Mouse (Mus musculus): ENCODE measurements around the gene Gm42791. TPM values are rescaled to one million over a fixed set of nuclear protein-coding genes. Genes with fewer than 3 reads are reported as not detected.

Gene Gm42791
- polyA plus RNA-seq, 1 experiment from 2014 or later: 0.85 TPM

GRCm38 (mm10) chr5:148896515-148896914 is 98.4 kb downstream of the Gm42791 start:
- Histone ChIP-seq H3K4me1 (peaks cover 12% of the 10 kb centered on the region; the same call in 1 of the 2 replicates), H3K4me3 (no peak overlapping the region), H3K27ac (no peak overlapping the region), H3K9me3 (replicated peaks) (no peaks in the 10 kb centered on the region), H3K27me3 (ENCODE audit: low read depth, poor library complexity, severe bottlenecking) (no peaks in the 10 kb centered on the region), H3K36me3 (peaks cover 23% of the 10 kb centered on the region)
- DNase-seq (ENCODE audit: low spot score): no peak
- WGBS: 89% methylated on average over 10 of the region's 10 CpGs

- Histone ChIP-seq H3K36me3 (peaks cover 30% of the 10 kb centered on the region), H3K9me3 (replicated peaks) (no peaks in the 10 kb centered on the region), H3K4me3 (no peak overlapping the region), H3K27ac (no peak overlapping the region), H3K27me3 (ENCODE audit: low read depth, poor library complexity, severe bottlenecking) (no peaks in the 10 kb centered on the region), H3K4me1 (peaks cover 12% of the 10 kb centered on the region; the same call in 1 of the 2 replicates)
- DNase-seq (ENCODE audit: low spot score): no peak
- 78% methylated on average over 7 of the region's 7 CpGs for WGBS
Measured at GRCm38 (mm10) chr5:148895833-148896232, 99.1 kb downstream of the Gm42791 start.

- 59% methylated on average over 5 of the region's 5 CpGs for WGBS
- Histone ChIP-seq H3K9me3 (replicated peaks) (no peaks in the 10 kb centered on the region), H3K4me3 (no peak overlapping the region), H3K27me3 (ENCODE audit: low read depth, poor library complexity, severe bottlenecking) (no peaks in the 10 kb centered on the region), H3K36me3 (peaks cover 37% of the 10 kb centered on the region), H3K4me1 (peaks cover 12% of the 10 kb centered on the region; the same call in 1 of the 2 replicates), H3K27ac (no peak overlapping the region)
- no peak for DNase-seq (ENCODE audit: low spot score)
Measured at GRCm38 (mm10) chr5:148895034-148895433, 99.9 kb downstream of the Gm42791 start.

- Histone ChIP-seq H3K9me3 (replicated peaks) (no peaks in the 10 kb centered on the region), H3K4me3 (no peak overlapping the region), H3K27me3 (ENCODE audit: low read depth, poor library complexity, severe bottlenecking) (no peaks in the 10 kb centered on the region), H3K4me1 (peaks cover 13% of the 10 kb centered on the region), H3K36me3 (peaks cover 55% of the 10 kb centered on the region), H3K27ac (no peak overlapping the region)
- DNase-seq (ENCODE audit: low spot score): no peak
- WGBS: 98% methylated on average over 4 of the region's 4 CpGs
Measured at GRCm38 (mm10) chr5:148890237-148890636, 104.7 kb downstream of the Gm42791 start.

GRCm38 (mm10) chr5:148888032-148888431 is 106.9 kb downstream of the Gm42791 start:
- 87% methylated on average over 6 of the region's 6 CpGs for WGBS
- peaks cover 8% of the 10 kb centered on the region for H3K4me1 ChIP-seq
- H3K36me3 ChIP-seq: peaks cover 58% of the 10 kb centered on the region
- H3K27ac ChIP-seq: no peak overlapping the region
- DNase-seq (ENCODE audit: low spot score): no peak
- H3K27me3 ChIP-seq (ENCODE audit: low read depth, poor library complexity, severe bottlenecking): no peaks in the 10 kb centered on the region
- H3K9me3 ChIP-seq (replicated peaks): no peaks in the 10 kb centered on the region
- H3K4me3 ChIP-seq: no peak overlapping the region

GRCm38 (mm10) chr5:148885821-148886609 is 108.9 kb downstream of the Gm42791 start:
- Histone ChIP-seq H3K4me3 (peak overlapping the region; percentile 31), H3K9me3 (replicated peaks) (no peaks in the 10 kb centered on the region), H3K27me3 (ENCODE audit: low read depth, poor library complexity, severe bottlenecking) (no peaks in the 10 kb centered on the region), H3K27ac (peak overlapping the region; percentile 79), H3K4me1 (peaks cover 8% of the 10 kb centered on the region), H3K36me3 (peaks cover 47% of the 10 kb centered on the region)
- 37% methylated on average over 22 of the region's 22 CpGs for WGBS
- peak; percentile 78 for DNase-seq (ENCODE audit: low spot score)

- no peak for DNase-seq (ENCODE audit: low spot score)
- Histone ChIP-seq H3K27ac (no peak overlapping the region), H3K4me1 (peaks cover 8% of the 10 kb centered on the region), H3K9me3 (replicated peaks) (no peaks in the 10 kb centered on the region), H3K4me3 (no peak overlapping the region), H3K27me3 (ENCODE audit: low read depth, poor library complexity, severe bottlenecking) (no peaks in the 10 kb centered on the region), H3K36me3 (peaks cover 44% of the 10 kb centered on the region)
- WGBS: 85% methylated on average over 8 of the region's 8 CpGs
Measured at GRCm38 (mm10) chr5:148883671-148884070, 111.3 kb downstream of the Gm42791 start.

- 85% methylated on average over 6 of the region's 6 CpGs for WGBS
- no peak for DNase-seq (ENCODE audit: low spot score)
- Histone ChIP-seq H3K4me3 (no peak overlapping the region), H3K9me3 (replicated peaks) (no peaks in the 10 kb centered on the region), H3K4me1 (no peaks in the 10 kb centered on the region), H3K27ac (no peak overlapping the region), H3K36me3 (peaks cover 65% of the 10 kb centered on the region), H3K27me3 (ENCODE audit: low read depth, poor library complexity, severe bottlenecking) (no peaks in the 10 kb centered on the region)
Measured at GRCm38 (mm10) chr5:148879218-148879617, 115.7 kb downstream of the Gm42791 start.

- DNase-seq (ENCODE audit: low spot score): no peak
- Histone ChIP-seq H3K27ac (no peak overlapping the region), H3K4me1 (no peaks in the 10 kb centered on the region)
Measured at GRCm38 (mm10) chr5:148873116-148873515, 121.8 kb downstream of the Gm42791 start.

GRCm38 (mm10) chr5:148869583-148869982 is 125.4 kb downstream of the Gm42791 start:
- peaks cover 17% of the 10 kb centered on the region for H3K4me1 ChIP-seq
- no peak overlapping the region for H3K4me3 ChIP-seq
- no peak overlapping the region for H3K27ac ChIP-seq
- H3K36me3 ChIP-seq: peaks cover 14% of the 10 kb centered on the region
- WGBS: 47% methylated on average over 3 of the region's 3 CpGs
- H3K27me3 ChIP-seq (ENCODE audit: low read depth, poor library complexity, severe bottlenecking): no peaks in the 10 kb centered on the region
- no peaks in the 10 kb centered on the region for H3K9me3 ChIP-seq (replicated peaks)
- no peak for DNase-seq (ENCODE audit: low spot score)

More at GRCm38 (mm10) chr5:148873116-148873515, 121.8 kb downstream of the Gm42791 start:
- peaks cover 43% of the 10 kb centered on the region for H3K36me3 ChIP-seq
- H3K4me3 ChIP-seq: no peak overlapping the region
- WGBS: 91% methylated on average over 8 of the region's 8 CpGs
- no peaks in the 10 kb centered on the region for H3K9me3 ChIP-seq (replicated peaks)
- no peaks in the 10 kb centered on the region for H3K27me3 ChIP-seq (ENCODE audit: low read depth, poor library complexity, severe bottlenecking)

- Histone ChIP-seq H3K4me3 (no peak overlapping the region), H3K27me3 (ENCODE audit: low read depth, poor library complexity, severe bottlenecking) (no peaks in the 10 kb centered on the region), H3K27ac (no peak overlapping the region), H3K4me1 (peaks cover 20% of the 10 kb centered on the region), H3K36me3 (peaks cover 5% of the 10 kb centered on the region), H3K9me3 (replicated peaks) (no peaks in the 10 kb centered on the region)
- WGBS: 79% methylated on average over 6 of the region's 6 CpGs
- DNase-seq (ENCODE audit: low spot score): no peak
Measured at GRCm38 (mm10) chr5:148867766-148868165, 127.2 kb downstream of the Gm42791 start.

GRCm38 (mm10) chr5:148867171-148867570 is 127.8 kb downstream of the Gm42791 start:
- Histone ChIP-seq H3K9me3 (replicated peaks) (no peaks in the 10 kb centered on the region), H3K4me3 (no peak overlapping the region), H3K27ac (no peak overlapping the region), H3K27me3 (ENCODE audit: low read depth, poor library complexity, severe bottlenecking) (no peaks in the 10 kb centered on the region), H3K4me1 (peaks cover 20% of the 10 kb centered on the region), H3K36me3 (peaks cover under 1% of the 10 kb centered on the region)
- DNase-seq (ENCODE audit: low spot score): no peak
- 91% methylated on average over 7 of the region's 7 CpGs for WGBS

- Histone ChIP-seq H3K36me3 (no peaks in the 10 kb centered on the region), H3K4me1 (peaks cover 20% of the 10 kb centered on the region), H3K9me3 (replicated peaks) (no peaks in the 10 kb centered on the region), H3K4me3 (no peak overlapping the region), H3K27me3 (ENCODE audit: low read depth, poor library complexity, severe bottlenecking) (no peaks in the 10 kb centered on the region), H3K27ac (no peak overlapping the region)
- 85% methylated on average over 10 of the region's 10 CpGs for WGBS
- no peak for DNase-seq (ENCODE audit: low spot score)
Measured at GRCm38 (mm10) chr5:148866571-148866970, 128.4 kb downstream of the Gm42791 start.
